In genomic region chr6:128764598-128764997, GRCm38 (mm10) we compare ENCODE assay signal across 8 mouse cellular contexts. TPM values are rescaled to one million over a fixed set of nuclear protein-coding genes. Genes with fewer than 3 reads are reported as not detected.
DNase-seq lines count a peak whose midpoint lies in the region; ATAC-seq and TF ChIP-seq lines count a peak whose summit lies in the region.

No protein-coding gene starts in this region.

- TF ChIP-seq RAD21 in CH12.LX (IDR thresholded peaks at IDR 0.05; ENCODE audit: low read depth, low read length), result no peak

- ATAC-seq in forebrain, embryonic 11.5 days (replicated peaks; ENCODE audit: low FRiP score), result no peak
- ATAC-seq in liver, embryonic 12.5 days, result no peak
- no peak for ATAC-seq in granulocyte monocyte progenitor cell, adult 5-6 weeks (replicated peaks; ENCODE audit: poor library complexity, severe bottlenecking)

- no peaks in the 10 kb centered on the region for H3K36me3 ChIP-seq in heart, adult 2 months (ENCODE audit: control insufficient read depth, insufficient read depth, low read length)
- H3K36me3 ChIP-seq in CH12.LX (replicated peaks in 1 of 2; ENCODE audit: control insufficient read depth in 1 of 2, insufficient read depth in 1 of 2, low read length in 1 of 2), result no peaks in the 10 kb centered on the region
- no peaks in the 10 kb centered on the region for H3K36me3 ChIP-seq in forebrain, embryonic 11.5 days (ENCODE audit: control insufficient read depth, insufficient read depth, low read length)
- no peaks in the 10 kb centered on the region for H3K36me3 ChIP-seq in liver, embryonic 12.5 days

- no peak overlapping the region for H3K9ac ChIP-seq in heart, adult 2 months (ENCODE audit: low read depth, low read length)
- H3K9ac ChIP-seq in CH12.LX (ENCODE audit: insufficient read depth, low read depth), result peak overlapping the region; percentile 28; the same call in 1 of the 2 replicates
- peak overlapping the region; percentile 41 for H3K9ac ChIP-seq in forebrain, embryonic 11.5 days (ENCODE audit: low read length)
- peak overlapping the region; percentile 68 for H3K9ac ChIP-seq in liver, embryonic 12.5 days

- peaks cover 3% of the 10 kb centered on the region; the same call in 1 of the 2 replicates for H3K4me1 ChIP-seq in heart, adult 2 months (ENCODE audit: control insufficient read depth, insufficient read depth, low read length)
- H3K4me1 ChIP-seq in CH12.LX (ENCODE audit: control insufficient read depth in 1 of 2, insufficient read depth in 2 of 2), result peaks cover 8 to 43% of the 10 kb centered on the region in 2 experiments; a peak in 3 of 4 replicates
- H3K4me1 ChIP-seq in forebrain, embryonic 11.5 days (replicated peaks; ENCODE audit: control insufficient read depth, insufficient read depth, low read length), result no peaks in the 10 kb centered on the region
- peaks cover 18% of the 10 kb centered on the region for H3K4me1 ChIP-seq in liver, embryonic 12.5 days

- in situ Hi-C loops in CH12.LX (cut with MboI; ENCODE audit: low pct_ligation_motif_present, low pct_unique_long_range_greater_than_20kb, low sequenced_read_pairs), result loop anchor here (5.0 kb wide), 2 partner anchors 33 to 78 kb away; no protein-coding TSS in a partner anchor

- no peak for TF ChIP-seq CTCF in heart, adult 2 months (IDR thresholded peaks at IDR 0.05)
- no peak for TF ChIP-seq CTCF in CH12.LX (conservative IDR thresholded peaks at IDR 0.05 in 1 of 2, IDR thresholded peaks at IDR 0.05 in 1 of 2; ENCODE audit: low read depth in 2 of 2, low read length in 2 of 2)

- intact Hi-C loops in heart, adult 2 months (cut with DNase I), result loop anchor here (1.0 to 2.0 kb wide), 2 partner anchors 38 to 74 kb away; no protein-coding TSS in a partner anchor

- peak overlapping the region; percentile 53 for H3K27ac ChIP-seq in heart, adult 2 months
- no peak overlapping the region for H3K27ac ChIP-seq in CH12.LX (ENCODE audit: insufficient read depth, low read depth)
- no peak overlapping the region for H3K27ac ChIP-seq in forebrain, embryonic 11.5 days (ENCODE audit: low read depth, low read length)
- peak overlapping the region; percentile 48; the same call in 1 of the 2 replicates for H3K27ac ChIP-seq in liver, embryonic 12.5 days

- no peaks in the 10 kb centered on the region for H3K79me2 ChIP-seq in heart, adult 2 months (replicated peaks; ENCODE audit: control insufficient read depth, insufficient read depth, low read length)
- H3K79me2 ChIP-seq in CH12.LX (replicated peaks; ENCODE audit: control insufficient read depth, extremely low read depth, insufficient read depth, poor library complexity, severe bottlenecking), result no peaks in the 10 kb centered on the region

- no peak for DNase-seq in heart, adult 2 months
- no peak for DNase-seq in heart, adult 8-10 months (ENCODE audit: low spot score)
- peak; percentile 44 for DNase-seq in CH12.LX (ENCODE audit: extremely low read depth)
- no peak for DNase-seq in forebrain, embryonic 11.5 days (ENCODE audit: low spot score)
- DNase-seq in frontal cortex, postnatal 25 days (ENCODE audit: low spot score in 2 of 2), result no peak
- no peak for DNase-seq in natural killer cell, adult 2 months (ENCODE audit: low spot score in 2 of 2)

- no peak for TF ChIP-seq EP300 in heart, adult 2 months (IDR thresholded peaks at IDR 0.05; ENCODE audit: insufficient read depth, low read depth, low read length)
- no peak for TF ChIP-seq EP300 in CH12.LX (IDR thresholded peaks at IDR 0.05; ENCODE audit: low read length)

- peak overlapping the region; percentile 36 for H3K4me3 ChIP-seq in heart, adult 2 months
- peak overlapping the region; percentile 62 to 75 (median 69) for H3K4me3 ChIP-seq in CH12.LX (replicated peaks in 1 of 3; ENCODE audit: low read depth in 2 of 3, low read length in 2 of 3, poor library complexity in 1 of 3)
- H3K4me3 ChIP-seq in forebrain, embryonic 11.5 days (ENCODE audit: low read depth, low read length), result peak overlapping the region; percentile 34
- H3K4me3 ChIP-seq in liver, embryonic 12.5 days, result peak overlapping the region; percentile 66

- TF ChIP-seq POLR2A in heart, adult 2 months (IDR thresholded peaks at IDR 0.05; ENCODE audit: insufficient read depth, low read depth, low read length), result no peak
- TF ChIP-seq POLR2A in CH12.LX (IDR thresholded peaks at IDR 0.05; ENCODE audit: low read depth, low read length), result no peak

- dilution Hi-C loops in CH12.LX (cut with MboI; ENCODE audit: extremely low pct_ligation_motif_present, extremely low pct_unique_long_range_greater_than_20kb, low sequenced_read_pairs), result no loop called here

- H3K27me3 ChIP-seq in heart, adult 2 months (ENCODE audit: control insufficient read depth, insufficient read depth, low read length), result no peaks in the 10 kb centered on the region
- no peaks in the 10 kb centered on the region for H3K27me3 ChIP-seq in CH12.LX (replicated peaks)
- no peaks in the 10 kb centered on the region for H3K27me3 ChIP-seq in forebrain, embryonic 11.5 days (ENCODE audit: control insufficient read depth, insufficient read depth, low read length)
- no peaks in the 10 kb centered on the region for H3K27me3 ChIP-seq in liver, embryonic 12.5 days (replicated peaks)

- H3K4me2 ChIP-seq in CH12.LX (ENCODE audit: insufficient read depth, low read depth, poor library complexity, severe bottlenecking), result peak overlapping the region; percentile 50; the same call in 1 of the 2 replicates
- peak overlapping the region; percentile 41; the same call in 1 of the 2 replicates for H3K4me2 ChIP-seq in forebrain, embryonic 11.5 days (ENCODE audit: low read depth, low read length, severe bottlenecking)
- peak overlapping the region; percentile 88 for H3K4me2 ChIP-seq in liver, embryonic 12.5 days

- no peaks in the 10 kb centered on the region for H3K9me3 ChIP-seq in CH12.LX (replicated peaks; ENCODE audit: low read length)
- no peaks in the 10 kb centered on the region for H3K9me3 ChIP-seq in forebrain, embryonic 11.5 days (ENCODE audit: control insufficient read depth, low read length)
- H3K9me3 ChIP-seq in liver, embryonic 12.5 days (replicated peaks), result no peaks in the 10 kb centered on the region

- WGBS in heart, adult 2 months, result 22% methylated on average over 5 of the region's 5 CpGs
- WGBS in forebrain, embryonic 11.5 days, result 22% methylated on average over 5 of the region's 5 CpGs
- 14% methylated on average over 5 of the region's 5 CpGs for WGBS in liver, embryonic 12.5 days (ENCODE audit: insufficient replicate concordance)

TF ChIP-seq in CH12.LX, 34 proteins besides CTCF, POLR2A, EP300 and RAD21:
- TF ChIP-seq IRF4 (IDR thresholded peaks at IDR 0.05; ENCODE audit: low read depth, low read length), result no peak
- no peak; the same call in 1 of the 2 replicates for TF ChIP-seq SIN3A (IDR thresholded peaks at IDR 0.05; ENCODE audit: low read length)
- no peak for TF ChIP-seq SMC3 (IDR thresholded peaks at IDR 0.05; ENCODE audit: low read depth, low read length)
- no peak for TF ChIP-seq POLR2AphosphoS2 (IDR thresholded peaks at IDR 0.05; ENCODE audit: low read depth, low read length)
- TF ChIP-seq MAZ (IDR thresholded peaks at IDR 0.05; ENCODE audit: low read depth, low read length), result no peak
- TF ChIP-seq MXI1 (IDR thresholded peaks at IDR 0.05; ENCODE audit: low read depth, low read length), result peak; percentile 4; the same call in 1 of the 2 replicates
- TF ChIP-seq ZC3H11A (IDR thresholded peaks at IDR 0.05; ENCODE audit: low read depth, low read length), result no peak
- TF ChIP-seq MEF2A (IDR thresholded peaks at IDR 0.05; ENCODE audit: borderline replicate concordance, low read depth, low read length), result no peak
- no peak for TF ChIP-seq JUND (conservative IDR thresholded peaks at IDR 0.05; ENCODE audit: low read depth, low read length)
- TF ChIP-seq CHD1 (IDR thresholded peaks at IDR 0.05; ENCODE audit: low read depth, low read length), result no peak
- TF ChIP-seq MYC (IDR thresholded peaks at IDR 0.05; ENCODE audit: low read depth, low read length), result 0 out of 2 replicates have a peak, but pooled peaks have one; percentile 8
- no peak for TF ChIP-seq USF2 (conservative IDR thresholded peaks at IDR 0.05; ENCODE audit: low read depth, low read length)
- no peak for TF ChIP-seq USF1 (IDR thresholded peaks at IDR 0.05; ENCODE audit: low read depth, low read length)
- TF ChIP-seq CHD2 (IDR thresholded peaks at IDR 0.05; ENCODE audit: low read length), result no peak
- no peak for TF ChIP-seq JUN (IDR thresholded peaks at IDR 0.05; ENCODE audit: insufficient read depth, low read depth, low read length)

RNA-seq across cellular contexts. Expression of gene Klrb1c, which starts 24.4 kb away (rescaled TPM):
- under 1 TPM; 0.18 TPM for total RNA-seq in heart, adult 2 months (2021)
- 0.20 and 0.92 TPM in 2 replicates for polyA plus RNA-seq in heart, adult 2 months (2012; rRNA removed)
- total RNA-seq in heart, adult 8-10 months (2022), result under 1 TPM in 3 of 4 experiments, not detected in 1; 0.14 to 0.32 (median 0.31) TPM
- total RNA-seq in CH12.LX (2012; rRNA removed) (not detected in 2 replicates), CH12.LX (2014; rRNA removed) (not detected in 2 replicates)
- not detected in 2 replicates for polyA plus RNA-seq in CH12.LX (2012; ENCODE audit: insufficient read length, low read depth)
- not detected in 2 replicates for polyA plus RNA-seq in forebrain, embryonic 11.5 days (2014; fragmentation: Nextera tagmentation; extraction: Ambion mirVana)
- 0.10 TPM in 1 of 2 replicates, not detected in the other for polyA plus RNA-seq in liver, embryonic 12.5 days (2016; fragmentation: Nextera tagmentation; extraction: Ambion mirVana)
- not detected in 2 replicates for total RNA-seq in granulocyte monocyte progenitor cell, adult 5-6 weeks (2014; fragmentation: Nextera tagmentation)
- total RNA-seq in granulocyte monocyte progenitor cell, adult 5-6 weeks (2017), result 0.34 and 1.0 TPM in 2 replicates

RNA-seq across cellular contexts. Expression of gene Klrb1, which starts 41.7 kb away (rescaled TPM):
- total RNA-seq in heart, adult 2 months (2021), result not detected
- not detected in 2 replicates for polyA plus RNA-seq in heart, adult 2 months (2012; rRNA removed)
- total RNA-seq in heart, adult 8-10 months (2022), result not detected
- total RNA-seq in CH12.LX (2012; rRNA removed) (1.1 and 1.3 TPM in 2 replicates), CH12.LX (2014; rRNA removed) (1.1 and 1.3 TPM in 2 replicates)
- polyA plus RNA-seq in CH12.LX (2012; ENCODE audit: insufficient read length, low read depth), result 0.29 and 0.79 TPM in 2 replicates
- not detected in 2 replicates for polyA plus RNA-seq in forebrain, embryonic 11.5 days (2014; fragmentation: Nextera tagmentation; extraction: Ambion mirVana)
- polyA plus RNA-seq in liver, embryonic 12.5 days (2016; fragmentation: Nextera tagmentation; extraction: Ambion mirVana), result not detected in 2 replicates
- total RNA-seq in granulocyte monocyte progenitor cell, adult 5-6 weeks (2014; fragmentation: Nextera tagmentation), result not detected in 2 replicates
- not detected in 2 replicates for total RNA-seq in granulocyte monocyte progenitor cell, adult 5-6 weeks (2017)

Comparison
In these comparisons a context has a peak if more than half of its experiments do, and no peak if none do; other contexts are left out.
1. H3K27ac ChIP-seq: peak in heart, adult 2 months (single experiment) and liver, embryonic 12.5 days (single experiment); none in CH12.LX (single experiment) and forebrain, embryonic 11.5 days (single experiment).
2. Peak in every context shown above with its lines, with median percentiles within 50 percentile points of each other: H3K4me3 ChIP-seq and H3K4me2 ChIP-seq.